Mouse (Mus musculus) WW6 (cell line): ENCODE data around the gene Cacng1.

Experiments used
- DNase-seq: peaks from one replicate; pipeline ENCODE4 v3.0.0-alpha.2; 2013; ENCODE audit warnings: low read depth, low spot score

The Cacng1 gene

GRCm38 (mm10) chr11:107657117-107657516 is 59.2 kb downstream of the Cacng1 start:
- DNase-seq = no peak

GRCm38 (mm10) chr11:107655538-107655937 is 60.8 kb downstream of the Cacng1 start:
- no peak for DNase-seq
